ENCODE assay signal across 13 mouse cellular contexts in genomic region chr11:46461931-46462330, GRCm38 (mm10). TPM values are rescaled to one million over a fixed set of nuclear protein-coding genes. Genes with fewer than 3 reads are reported as not detected.
A peak's percentile ranks its signal among the peaks of the same experiment; 100 is the strongest.
DNase-seq lines count a peak whose midpoint lies in the region; ATAC-seq and TF ChIP-seq lines count a peak whose summit lies in the region.
"Had no signal": no experiment of that assay in that cellular context is flagged by ENCODE, and none has a peak within 500 bp of the region (broad histone marks: within the 10 kb centered on the region; RNA-seq: fewer than 3 reads in every experiment).

No protein-coding gene starts in this region.

- ATAC-seq in neutrophil, adult 5-6 weeks (ENCODE audit: extremely low read depth, insufficient number of reproducible peaks, low FRiP score, poor library complexity, severe bottlenecking), result peak; percentile 69; the same call in 1 of the 2 replicates
- no peak for ATAC-seq in midbrain, embryonic 11.5 days (ENCODE audit: low FRiP score)
- ATAC-seq in stomach, postnatal 0 days (ENCODE audit: low FRiP score, low TSS enrichment), result no peak

- H3K27me3 ChIP-seq in midbrain, embryonic 11.5 days (ENCODE audit: control insufficient read depth, insufficient read depth, low read length), result no peaks in the 10 kb centered on the region
- H3K27me3 ChIP-seq in stomach, postnatal 0 days (ENCODE audit: control insufficient read depth, insufficient read depth, low read length), result no peaks in the 10 kb centered on the region
- H3K27me3 ChIP-seq: lung, embryonic 15.5 days; stomach, embryonic 15.5 days had no signal

- no peaks in the 10 kb centered on the region for H3K36me3 ChIP-seq in midbrain, embryonic 11.5 days (ENCODE audit: control insufficient read depth, insufficient read depth, low read length)
- H3K36me3 ChIP-seq in stomach, postnatal 0 days (ENCODE audit: control insufficient read depth, insufficient read depth, low read length), result no peaks in the 10 kb centered on the region
- H3K36me3 ChIP-seq: lung, embryonic 15.5 days; stomach, embryonic 15.5 days had no signal

- TF ChIP-seq POLR2A in embryonic fibroblast, embryonic 13.5 days (IDR thresholded peaks at IDR 0.05; ENCODE audit: low read depth, low read length), result no peak

- no peak for TF ChIP-seq EP300 in stomach, postnatal 0 days (optimal IDR thresholded peaks at IDR 0.05)

- no peak overlapping the region for H3K4me2 ChIP-seq in midbrain, embryonic 11.5 days
- no peak overlapping the region for H3K4me2 ChIP-seq in stomach, postnatal 0 days (replicated peaks; ENCODE audit: low read depth)
- H3K4me2 ChIP-seq: lung, embryonic 15.5 days; stomach, embryonic 15.5 days had no signal

- no peak for TF ChIP-seq CTCF in embryonic fibroblast, embryonic 13.5 days (IDR thresholded peaks at IDR 0.05; ENCODE audit: borderline replicate concordance, insufficient read depth, low read length)
- no peak for TF ChIP-seq CTCF in stomach, postnatal 0 days (IDR thresholded peaks at IDR 0.05; ENCODE audit: low read depth)

- peak; percentile 13 to 20 for DNase-seq in lung, adult 18-20 months
- DNase-seq in lung, postnatal 4 days, result no peak
- peak; percentile 55 for DNase-seq in NIH3T3 (ENCODE audit: low read depth)
- no peak for DNase-seq in midbrain, embryonic 11.5 days (ENCODE audit: low spot score, missing footprints)
- no peak for DNase-seq in stomach, postnatal 0 days (ENCODE audit: low spot score)
- DNase-seq: gastrocnemius, adult 2 months; kidney, adult 11 months; kidney, postnatal 4 days had no signal

- peak overlapping the region; percentile 30; the same call in 1 of the 2 replicates for H3K27ac ChIP-seq in embryonic fibroblast, embryonic 13.5 days (ENCODE audit: insufficient read depth, low read length)
- H3K27ac ChIP-seq in midbrain, embryonic 11.5 days (ENCODE audit: low read depth, low read length), result no peak overlapping the region
- H3K27ac ChIP-seq in stomach, postnatal 0 days (replicated peaks), result no peak overlapping the region
- H3K27ac ChIP-seq: gastrocnemius, adult 2 months; lung, embryonic 15.5 days; stomach, embryonic 15.5 days had no signal

- H3K9ac ChIP-seq in midbrain, embryonic 11.5 days (ENCODE audit: low read length), result no peak overlapping the region
- no peak overlapping the region for H3K9ac ChIP-seq in stomach, postnatal 0 days (ENCODE audit: low read length)
- H3K9ac ChIP-seq: lung, embryonic 15.5 days; stomach, embryonic 15.5 days had no signal

- H3K4me1 ChIP-seq in embryonic fibroblast, embryonic 13.5 days (ENCODE audit: control insufficient read depth, insufficient read depth, low read length), result peaks cover 7% of the 10 kb centered on the region
- H3K4me1 ChIP-seq in midbrain, embryonic 11.5 days (ENCODE audit: control insufficient read depth, insufficient read depth, low read length), result no peaks in the 10 kb centered on the region
- no peaks in the 10 kb centered on the region for H3K4me1 ChIP-seq in stomach, postnatal 0 days (replicated peaks; ENCODE audit: control insufficient read depth, insufficient read depth)
- H3K4me1 ChIP-seq: lung, embryonic 15.5 days; stomach, embryonic 15.5 days had no signal

- WGBS in midbrain, embryonic 11.5 days, result 71% methylated on average over 5 of the region's 5 CpGs
- 38% methylated on average over 5 of the region's 5 CpGs for WGBS in stomach, postnatal 0 days

- no peak overlapping the region for H3K4me3 ChIP-seq in embryonic fibroblast, embryonic 13.5 days (ENCODE audit: insufficient read depth, low read length)
- no peak overlapping the region for H3K4me3 ChIP-seq in midbrain, embryonic 11.5 days (ENCODE audit: low read depth, low read length)
- H3K4me3 ChIP-seq in stomach, postnatal 0 days (ENCODE audit: low read depth, low read length), result no peak overlapping the region
- H3K4me3 ChIP-seq: erythroblast, embryonic 14.5 days; gastrocnemius, adult 2 months; lung, embryonic 15.5 days; stomach, embryonic 15.5 days had no signal

- no peaks in the 10 kb centered on the region for H3K9me3 ChIP-seq in midbrain, embryonic 11.5 days (ENCODE audit: control insufficient read depth, low read length)
- no peaks in the 10 kb centered on the region for H3K9me3 ChIP-seq in stomach, postnatal 0 days (ENCODE audit: control insufficient read depth, low read length)
- H3K9me3 ChIP-seq: lung, embryonic 15.5 days; stomach, embryonic 15.5 days had no signal

RNA-seq across cellular contexts. Expression of gene Havcr2, which starts 7.2 kb away (rescaled TPM):
- polyA plus RNA-seq in embryonic fibroblast, embryonic 13.5 days (2011; ENCODE audit: insufficient read length, low read depth, missing spikeins), result 0.44 and 1.9 TPM in 2 replicates
- total RNA-seq in neutrophil, adult 5-6 weeks (2017), result 1.5 and 2.1 TPM in 2 replicates
- 0.17 and 0.20 TPM in 2 replicates for polyA plus RNA-seq in midbrain, embryonic 11.5 days (2014; fragmentation: Nextera tagmentation; extraction: Ambion mirVana)
- polyA plus RNA-seq in stomach, postnatal 0 days (2015; fragmentation: Nextera tagmentation; extraction: Ambion mirVana), result 0.06 and 0.07 TPM in 2 replicates
- polyA plus RNA-seq: erythroblast, embryonic 14.5 days had no signal

RNA-seq across cellular contexts. Expression of gene Med7, which starts 25.2 kb away (rescaled TPM):
- 49.1 and 50.9 TPM in 2 replicates for polyA plus RNA-seq in embryonic fibroblast, embryonic 13.5 days (2011; ENCODE audit: insufficient read length, low read depth, missing spikeins)
- 35.0 and 43.6 TPM in 2 replicates for total RNA-seq in neutrophil, adult 5-6 weeks (2017)
- 110 and 117 TPM in 2 replicates for polyA plus RNA-seq in midbrain, embryonic 11.5 days (2014; fragmentation: Nextera tagmentation; extraction: Ambion mirVana)
- polyA plus RNA-seq in stomach, postnatal 0 days (2015; fragmentation: Nextera tagmentation; extraction: Ambion mirVana), result 41.5 and 43.2 TPM in 2 replicates

Comparison
In these comparisons a context has a peak if more than half of its experiments do, and no peak if none do; other contexts are left out.
1. DNase-seq: peak in lung, adult 18-20 months (2 of 2) and NIH3T3 (single experiment); none in lung, postnatal 4 days (0 of 2), midbrain, embryonic 11.5 days (single experiment) and stomach, postnatal 0 days (single experiment).